Mouse (Mus musculus) ES-E14 (cell line): ENCODE measurements at regions not wholly inside any gene's neighbourhood (a gene's known extent, or its start where the extent isn't known, plus 50 kb on each side); places are given as distances from the start of the nearest gene placed in this dataset.

Experiments used
- CHD2 ChIP-seq: IDR thresholded peaks from 2 replicates; pipeline ENCODE4 v1.6.1; 2014; ENCODE audit warnings: mild to moderate bottlenecking, low read depth, low read length, inconsistent platforms
- HCFC1 ChIP-seq: IDR thresholded peaks from 2 replicates; pipeline ENCODE4 v1.6.1; 2012; ENCODE audit warnings: low read length, inconsistent platforms, borderline replicate concordance; ENCODE audit not compliant: insufficient read depth
- MAFK ChIP-seq: IDR thresholded peaks from 2 replicates; pipeline ENCODE4 v1.6.1; 2014; ENCODE audit warnings: mild to moderate bottlenecking, low read depth, low read length, inconsistent platforms; ENCODE audit not compliant: insufficient read depth
- ZC3H11A ChIP-seq: IDR thresholded peaks from 2 replicates; pipeline ENCODE4 v1.6.1; 2012; ENCODE audit warnings: low read depth, mild to moderate bottlenecking, inconsistent platforms, low read length, borderline replicate concordance
- ZNF384 ChIP-seq: IDR thresholded peaks from 2 replicates; pipeline ENCODE4 v1.6.1; 2012; ENCODE audit warnings: low read depth, low read length, inconsistent platforms

- TF ChIP-seq HCFC1 (no peak), ZC3H11A (no peak), ZNF384 (no peak), CHD2 (no peak), MAFK (no peak)
Measured at GRCm38 (mm10) chr5:59921910-59922309, 1886.7 kb upstream of the G6pd2 start.
